Mouse (Mus musculus) Patski (cell line): ENCODE measurements around the gene Gbx2. TPM values are rescaled to one million over a fixed set of nuclear protein-coding genes. Genes with fewer than 3 reads are reported as not detected.

Experiments
- ATAC-seq: fragments of 100-300 bp; one replicate; pipeline ENCODE4 v1.8.0; 2021
- CTCF ChIA-PET: fragments of 350-600 bp; sonication (Branson Sonifier 250); formaldehyde crosslinking; loops from one replicate; lab custom pipeline; 2022; ENCODE audit warnings: inconsistent platforms; lab: Charles Lee
- POLR2A ChIA-PET: fragments of 350-600 bp; sonication (Branson Sonifier 250); formaldehyde crosslinking; loops from one replicate; lab custom pipeline; 2022; ENCODE audit warnings: antibody characterized with exemption, inconsistent platforms; lab: Charles Lee
- DNase-seq: peaks from one replicate; pipeline ENCODE4 v3.0.0-alpha.2; 2011; ENCODE audit warnings: low read depth, low spot score
- H3K27me3 ChIP-seq: fragments of 371-371 bp; one replicate; pipeline ENCODE4 v1.5.1; 2021
- CTCF ChIP-seq: fragments of 100-300 bp; IDR thresholded peaks from one replicate; pipeline ENCODE4 v1.5.1; 2021
- in situ Hi-C: fragments of 300-500 bp; cut with MboI; formaldehyde crosslinking; loops from 3 replicates; pipeline ENCODE4 v1.11.1; 2018; ENCODE audit warnings: low pct_unique_long_range_greater_than_20kb, mixed read lengths
- polyA plus RNA-seq: library from polyadenylated mRNA; unstranded; gene quantifications from one replicate; pipeline ENCODE4 v1.2.3, GENCODE M21; 2021

The Gbx2 gene
- polyA plus RNA-seq, 1 experiment from 2014 or later, result 3.4 TPM

- H3K27me3 ChIP-seq, result no peaks in the 10 kb centered on the region
- POLR2A ChIA-PET, result no interaction called here
- ATAC-seq (no peak), DNase-seq (no peak)
- TF ChIP-seq CTCF, result no peak
- in situ Hi-C loops, result no loop called here
- CTCF ChIA-PET, result no interaction called here
Observed at GRCm38 (mm10) chr1:89885696-89886095, 45.3 kb downstream of the Gbx2 start.

GRCm38 (mm10) chr1:89884335-89884734, 46.6 kb downstream of the Gbx2 start:
- CTCF ChIA-PET, result no interaction called here
- no peaks in the 10 kb centered on the region for H3K27me3 ChIP-seq
- in situ Hi-C loops, result no loop called here
- POLR2A ChIA-PET, result no interaction called here
- no peak for TF ChIP-seq CTCF
- no peak for ATAC-seq
- no peak for DNase-seq

- CTCF ChIA-PET, result no interaction called here
- POLR2A ChIA-PET, result interaction anchor here (1.7 kb wide), 1 partner anchor 18 kb away, joined by 4 read pairs; no protein-coding TSS in a partner anchor
- in situ Hi-C loops, result no loop called here
Observed at GRCm38 (mm10) chr1:89880834-89881233, 50.1 kb downstream of the Gbx2 start.

DNA sequence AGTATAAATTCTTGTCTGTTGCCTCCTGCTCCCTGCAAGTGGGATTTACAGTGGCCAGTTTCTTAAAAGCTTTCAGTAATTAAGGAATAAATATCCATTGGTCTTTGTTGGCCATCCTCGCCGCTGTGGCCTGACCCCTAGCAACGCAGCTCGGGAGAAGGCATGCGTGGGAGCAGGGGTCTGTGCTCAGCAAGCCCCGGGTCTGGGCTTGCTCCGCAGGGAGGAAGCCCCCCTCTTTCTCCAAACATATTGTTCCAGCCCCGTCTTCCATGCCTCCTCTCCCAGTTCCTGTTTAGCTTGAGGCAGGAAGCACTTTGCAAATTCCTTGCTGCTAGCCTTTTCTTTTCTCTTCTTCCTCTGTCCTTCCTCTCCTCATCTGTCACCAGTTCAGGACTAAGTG, 50.8 kb downstream of the Gbx2 start:
- CTCF ChIA-PET, result interaction anchor here (0.6 kb wide), 1 partner anchor 31 kb away, joined by 3 read pairs; no protein-coding TSS in a partner anchor
- POLR2A ChIA-PET, result interaction anchor here (1.7 kb wide), 1 partner anchor 18 kb away, joined by 4 read pairs; no protein-coding TSS in a partner anchor
- H3K27me3 ChIP-seq, result no peaks in the 10 kb centered on the region
- in situ Hi-C loops, result no loop called here
- ATAC-seq (no peak), DNase-seq (no peak)
- no peak for TF ChIP-seq CTCF

More at GRCm38 (mm10) chr1:89880834-89881233, 50.1 kb downstream of the Gbx2 start:
- TF ChIP-seq CTCF, result no peak
- ATAC-seq, result peak; percentile 68
- H3K27me3 ChIP-seq, result no peaks in the 10 kb centered on the region
- peak; percentile 75 for DNase-seq

GRCm38 (mm10) chr1:89878496-89878895, 52.5 kb downstream of the Gbx2 start:
- POLR2A ChIA-PET, result no interaction called here
- ATAC-seq (no peak), DNase-seq (peak; percentile 66)
- CTCF ChIA-PET, result no interaction called here
- in situ Hi-C loops, result no loop called here
- H3K27me3 ChIP-seq, result no peaks in the 10 kb centered on the region
- no peak for TF ChIP-seq CTCF

Other genes starting within 250 kb of the Gbx2 start
- not detected for gene Asb18, start 83.5 kb upstream of the Gbx2 start, polyA plus RNA-seq
- gene Iqca, start 222.2 kb upstream of the Gbx2 start, polyA plus RNA-seq, result 0.05 TPM